Mouse (Mus musculus) urinary bladder, postnatal 14 days (tissue): ENCODE data around the gene Suz12.

ENCODE experiments used
- DNase-seq: peaks from one replicate; pipeline ENCODE4 v3.0.0; 2021; ENCODE audit warnings: low spot score

Gene Suz12

GRCm38 (mm10) chr11:80075608-80076277, 82.8 kb downstream of the Suz12 start:
- DNase-seq = no peak

- no peak for DNase-seq
These were observed 85.1 kb downstream of the Suz12 start for GRCm38 (mm10) chr11:80077784-80078545.

- no peak for DNase-seq
These were observed 85.9 kb downstream of the Suz12 start for GRCm38 (mm10) chr11:80078831-80079230.

- no peak for DNase-seq
These were observed 86.8 kb downstream of the Suz12 start for GRCm38 (mm10) chr11:80079751-80080150.

GRCm38 (mm10) chr11:80080381-80080825, 87.5 kb downstream of the Suz12 start:
- DNase-seq = peak; percentile 26

GRCm38 (mm10) chr11:80080826-80081728, 88.2 kb downstream of the Suz12 start, which contains the start of gene Crlf3:
Gene Crlf3, minus strand, starts transcription at chr11:80080991.
- peak; percentile 94 for DNase-seq

GRCm38 (mm10) chr11:80081786-80082319, 88.9 kb downstream of the Suz12 start:
- DNase-seq = no peak
